ENCODE assay signal across 23 mouse cellular contexts in genomic region chr8:98515246-98515645, GRCm38 (mm10).
DNase-seq lines count a peak whose midpoint lies in the region; ATAC-seq and TF ChIP-seq lines count a peak whose summit lies in the region.
"Had no signal": no experiment of that assay in that cellular context is flagged by ENCODE, and none has a peak within 500 bp of the region (broad histone marks: within the 10 kb centered on the region; RNA-seq: fewer than 3 reads in every experiment).

No protein-coding gene starts in this region.

- H3K27me3 ChIP-seq in heart, embryonic 12.5 days (replicated peaks), result no peaks in the 10 kb centered on the region
- H3K27me3 ChIP-seq in intestine, postnatal 0 days (replicated peaks; ENCODE audit: control insufficient read depth, insufficient read depth, low read length), result no peaks in the 10 kb centered on the region
- no peaks in the 10 kb centered on the region for H3K27me3 ChIP-seq in midbrain, embryonic 15.5 days (replicated peaks)
- no peaks in the 10 kb centered on the region for H3K27me3 ChIP-seq in stomach, postnatal 0 days (ENCODE audit: control insufficient read depth, insufficient read depth, low read length)
- H3K27me3 ChIP-seq: forebrain, embryonic 13.5 days; hindbrain, embryonic 12.5 days; hindbrain, embryonic 15.5 days had no signal

- no peak for TF ChIP-seq CTCF in intestine, postnatal 0 days (IDR thresholded peaks at IDR 0.05; ENCODE audit: low read depth)
- no peak for TF ChIP-seq CTCF in stomach, postnatal 0 days (IDR thresholded peaks at IDR 0.05; ENCODE audit: low read depth)

- 0 out of 2 replicates have a peak overlapping the region, but pooled peaks have one; percentile 13 for H3K27ac ChIP-seq in heart, embryonic 12.5 days (ENCODE audit: poor library complexity, severe bottlenecking)
- no peak overlapping the region; the same call in 1 of the 2 replicates for H3K27ac ChIP-seq in ES-E14 (ENCODE audit: insufficient read depth, low read depth, low read length, poor library complexity, severe bottlenecking)
- no peak overlapping the region for H3K27ac ChIP-seq in intestine, postnatal 0 days (ENCODE audit: low read depth, low read length)
- no peak overlapping the region for H3K27ac ChIP-seq in midbrain, embryonic 15.5 days
- no peak overlapping the region for H3K27ac ChIP-seq in stomach, postnatal 0 days (replicated peaks)
- H3K27ac ChIP-seq: forebrain, embryonic 10.5 days; forebrain, embryonic 13.5 days; hindbrain, embryonic 12.5 days; hindbrain, embryonic 15.5 days had no signal

- H3K4me1 ChIP-seq in heart, embryonic 12.5 days (replicated peaks), result 0 out of 2 replicates have a peak, but pooled peaks cover 6% of the 10 kb centered on the region
- peaks cover 0 to 1% of the 10 kb centered on the region in 2 experiments; a peak in 1 of 4 replicates for H3K4me1 ChIP-seq in ES-E14 (ENCODE audit: control insufficient read depth in 2 of 2, insufficient read depth in 2 of 2, low read length in 2 of 2, poor library complexity in 1 of 2)
- H3K4me1 ChIP-seq in intestine, postnatal 0 days (replicated peaks; ENCODE audit: control insufficient read depth, insufficient read depth, low read length), result no peaks in the 10 kb centered on the region
- H3K4me1 ChIP-seq in midbrain, embryonic 15.5 days, result no peaks in the 10 kb centered on the region
- no peaks in the 10 kb centered on the region for H3K4me1 ChIP-seq in stomach, postnatal 0 days (replicated peaks; ENCODE audit: control insufficient read depth, insufficient read depth)
- H3K4me1 ChIP-seq: forebrain, embryonic 13.5 days; hindbrain, embryonic 12.5 days; hindbrain, embryonic 15.5 days had no signal

- 50% methylated on average over 5 of the region's 5 CpGs for WGBS in heart, embryonic 12.5 days
- WGBS in intestine, postnatal 0 days, result 46% methylated on average over 5 of the region's 5 CpGs
- 77% methylated on average over 5 of the region's 5 CpGs for WGBS in midbrain, embryonic 15.5 days
- 72% methylated on average over 5 of the region's 5 CpGs for WGBS in stomach, postnatal 0 days

- H3K9ac ChIP-seq in heart, embryonic 12.5 days, result no peak overlapping the region
- no peak overlapping the region for H3K9ac ChIP-seq in ES-E14 (ENCODE audit: insufficient read depth, low read depth, low read length, poor library complexity, severe bottlenecking)
- H3K9ac ChIP-seq in intestine, postnatal 0 days (ENCODE audit: low read depth, low read length), result no peak overlapping the region
- no peak overlapping the region for H3K9ac ChIP-seq in midbrain, embryonic 15.5 days
- H3K9ac ChIP-seq in stomach, postnatal 0 days (ENCODE audit: low read length), result no peak overlapping the region
- H3K9ac ChIP-seq: forebrain, embryonic 13.5 days; hindbrain, embryonic 12.5 days; hindbrain, embryonic 15.5 days had no signal

- no peaks in the 10 kb centered on the region for H3K36me3 ChIP-seq in heart, embryonic 12.5 days
- no peaks in the 10 kb centered on the region for H3K36me3 ChIP-seq in ES-E14 (ENCODE audit: control insufficient read depth, insufficient read depth, low read length, poor library complexity, severe bottlenecking)
- H3K36me3 ChIP-seq in intestine, postnatal 0 days (ENCODE audit: control insufficient read depth, insufficient read depth), result no peaks in the 10 kb centered on the region
- no peaks in the 10 kb centered on the region for H3K36me3 ChIP-seq in midbrain, embryonic 15.5 days (replicated peaks)
- H3K36me3 ChIP-seq in stomach, postnatal 0 days (ENCODE audit: control insufficient read depth, insufficient read depth, low read length), result no peaks in the 10 kb centered on the region
- H3K36me3 ChIP-seq: forebrain, embryonic 10.5 days; hindbrain, embryonic 12.5 days; hindbrain, embryonic 15.5 days had no signal

- no peak for TF ChIP-seq EP300 in stomach, postnatal 0 days (optimal IDR thresholded peaks at IDR 0.05)

- no peak for DNase-seq in heart, postnatal 4 days
- DNase-seq in ES-E14 (ENCODE audit: low read depth, low spot score), result peak; percentile 28
- DNase-seq in ZHBTc4 (ENCODE audit: low read depth, low spot score), result peak; percentile 76
- no peak for DNase-seq in kidney, adult 9 months
- DNase-seq in stomach, postnatal 0 days (ENCODE audit: low spot score), result no peak
- DNase-seq: adrenal gland, postnatal 10 days; adrenal gland, postnatal 36 days; cerebellum, adult 18-20 months; cerebellum, adult 9-10 months; cerebellum, postnatal 14 days; gastrocnemius, postnatal 10 days; gastrocnemius, postnatal 36 days; heart, postnatal 14 days had no signal

- in situ Hi-C loops in ES-E14 (cut with MboI; ENCODE audit: low sequenced_read_pairs in 2 of 2, unreplicated experiment in 2 of 2), result no loop called here

- H3K4me3 ChIP-seq in heart, embryonic 12.5 days, result no peak overlapping the region
- H3K4me3 ChIP-seq in ES-E14 (ENCODE audit: insufficient read depth in 1 of 2, low read depth in 1 of 2, low read length in 2 of 2, poor library complexity in 1 of 2, severe bottlenecking in 1 of 2), result no peak overlapping the region
- H3K4me3 ChIP-seq in intestine, postnatal 0 days (ENCODE audit: low read depth, low read length), result no peak overlapping the region
- no peak overlapping the region for H3K4me3 ChIP-seq in midbrain, embryonic 15.5 days
- no peak overlapping the region for H3K4me3 ChIP-seq in stomach, postnatal 0 days (ENCODE audit: low read depth, low read length)
- H3K4me3 ChIP-seq: forebrain, embryonic 10.5 days; forebrain, embryonic 13.5 days; hindbrain, embryonic 12.5 days; hindbrain, embryonic 15.5 days had no signal

- H3K4me2 ChIP-seq in heart, embryonic 12.5 days, result no peak overlapping the region
- no peak overlapping the region for H3K4me2 ChIP-seq in intestine, postnatal 0 days (replicated peaks; ENCODE audit: low read depth)
- no peak overlapping the region for H3K4me2 ChIP-seq in midbrain, embryonic 15.5 days
- no peak overlapping the region for H3K4me2 ChIP-seq in stomach, postnatal 0 days (replicated peaks; ENCODE audit: low read depth)
- H3K4me2 ChIP-seq: forebrain, embryonic 13.5 days; heart, embryonic 11.5 days; hindbrain, embryonic 12.5 days; hindbrain, embryonic 15.5 days had no signal

- no peaks in the 10 kb centered on the region for H3K9me3 ChIP-seq in heart, embryonic 12.5 days (replicated peaks)
- H3K9me3 ChIP-seq in ES-E14 (ENCODE audit: control insufficient read depth, insufficient read depth, low read depth, low read length), result no peaks in the 10 kb centered on the region
- no peaks in the 10 kb centered on the region for H3K9me3 ChIP-seq in intestine, postnatal 0 days (ENCODE audit: control insufficient read depth)
- no peaks in the 10 kb centered on the region for H3K9me3 ChIP-seq in midbrain, embryonic 15.5 days
- no peaks in the 10 kb centered on the region for H3K9me3 ChIP-seq in stomach, postnatal 0 days (ENCODE audit: control insufficient read depth, low read length)
- H3K9me3 ChIP-seq: forebrain, embryonic 10.5 days; forebrain, embryonic 13.5 days; hindbrain, embryonic 12.5 days; hindbrain, embryonic 15.5 days had no signal

- no peak for ATAC-seq in heart, embryonic 12.5 days (ENCODE audit: insufficient number of reproducible peaks, low FRiP score)
- ATAC-seq in intestine, postnatal 0 days, result peak; percentile 25; the same call in 1 of the 2 replicates
- ATAC-seq in midbrain, embryonic 15.5 days (replicated peaks), result no peak
- no peak for ATAC-seq in stomach, postnatal 0 days (ENCODE audit: low FRiP score, low TSS enrichment)
- ATAC-seq: activated CD4-positive, CD25-positive, alpha-beta regulatory T cell, adult 4 months; forebrain, embryonic 13.5 days; forebrain, embryonic 16.5 days had no signal

TF ChIP-seq in ES-E14, 5 proteins besides CTCF, POLR2A, EP300 and RAD21:
- TF ChIP-seq HCFC1 (IDR thresholded peaks at IDR 0.05; ENCODE audit: borderline replicate concordance, insufficient read depth, low read length), result no peak
- TF ChIP-seq CHD2 (IDR thresholded peaks at IDR 0.05; ENCODE audit: low read depth, low read length), result no peak
- TF ChIP-seq ZNF384 (IDR thresholded peaks at IDR 0.05; ENCODE audit: low read depth, low read length), result no peak
- TF ChIP-seq ZC3H11A (IDR thresholded peaks at IDR 0.05; ENCODE audit: borderline replicate concordance, low read depth, low read length), result no peak
- no peak for TF ChIP-seq MAFK (IDR thresholded peaks at IDR 0.05; ENCODE audit: insufficient read depth, low read depth, low read length)

Comparison
In these comparisons a context has a peak if more than half of its experiments do, and no peak if none do; other contexts are left out.
1. DNase-seq: peak in ES-E14 (single experiment) and ZHBTc4 (single experiment); none in heart, postnatal 4 days (single experiment), kidney, adult 9 months (single experiment) and stomach, postnatal 0 days (single experiment).